Mouse (Mus musculus): Measurements from ENCODE around the gene Casc4.
A peak's percentile ranks its signal among the peaks of the same experiment; 100 is the strongest.

Casc4 gene

GRCm38 (mm10) chr2:121866632-121867050, at the start of gene Casc4:
TSS of gene Casc4 (plus strand) at chr2:121866970.
- peak; percentile 85 to 91 for DNase-seq (ENCODE audit: low spot score in 2 of 2)

- DNase-seq (ENCODE audit: low spot score in 2 of 2), result no peak
These were observed 45.0 kb upstream of the Casc4 start for GRCm38 (mm10) chr2:121821787-121822186.

GRCm38 (mm10) chr2:121824653-121825052, 42.1 kb upstream of the Casc4 start:
- no peak for DNase-seq (ENCODE audit: low spot score in 2 of 2)

- DNase-seq (ENCODE audit: low spot score in 2 of 2), result no peak
These were observed 40.6 kb upstream of the Casc4 start for GRCm38 (mm10) chr2:121826189-121826588.

GRCm38 (mm10) chr2:121828411-121828810, 38.4 kb upstream of the Casc4 start:
- DNase-seq (ENCODE audit: low spot score in 2 of 2), result no peak

GRCm38 (mm10) chr2:121832484-121832894, 34.3 kb upstream of the Casc4 start:
- DNase-seq (ENCODE audit: low spot score in 2 of 2), result peak in 1 of 2 experiments; percentile 15

- DNase-seq (ENCODE audit: low spot score in 2 of 2), result no peak
These were observed 31.8 kb upstream of the Casc4 start for GRCm38 (mm10) chr2:121834926-121835325.

GRCm38 (mm10) chr2:121841453-121841852, 25.3 kb upstream of the Casc4 start:
- no peak for DNase-seq (ENCODE audit: low spot score in 2 of 2)

GRCm38 (mm10) chr2:121842249-121842648, 24.5 kb upstream of the Casc4 start:
- no peak for DNase-seq (ENCODE audit: low spot score in 2 of 2)

GRCm38 (mm10) chr2:121846050-121846449, 20.7 kb upstream of the Casc4 start:
- no peak for DNase-seq (ENCODE audit: low spot score in 2 of 2)

- DNase-seq (ENCODE audit: low spot score in 2 of 2), result no peak
These were observed 14.7 kb upstream of the Casc4 start for GRCm38 (mm10) chr2:121852045-121852444.

GRCm38 (mm10) chr2:121853974-121854373, 12.8 kb upstream of the Casc4 start:
- DNase-seq (ENCODE audit: low spot score in 2 of 2), result no peak

- DNase-seq (ENCODE audit: low spot score in 2 of 2), result no peak
These were observed 7.3 kb upstream of the Casc4 start for GRCm38 (mm10) chr2:121859380-121859980.

- DNase-seq (ENCODE audit: low spot score in 2 of 2), result no peak
These were observed 634 bp upstream of the Casc4 start for GRCm38 (mm10) chr2:121866071-121866601.

GRCm38 (mm10) chr2:121867051-121867928, 520 bp downstream of the Casc4 start:
- peak in 1 of 2 experiments; percentile 68 for DNase-seq (ENCODE audit: low spot score in 2 of 2)

- DNase-seq (ENCODE audit: low spot score in 2 of 2), result no peak
These were observed 12.7 kb downstream of the Casc4 start for GRCm38 (mm10) chr2:121879506-121879905.

- DNase-seq (ENCODE audit: low spot score in 2 of 2), result no peak
These were observed 18.8 kb downstream of the Casc4 start for GRCm38 (mm10) chr2:121885509-121886106.

GRCm38 (mm10) chr2:121886406-121886805, 19.6 kb downstream of the Casc4 start:
- DNase-seq (ENCODE audit: low spot score in 2 of 2), result no peak

GRCm38 (mm10) chr2:121888720-121889497, 22.1 kb downstream of the Casc4 start:
- no peak for DNase-seq (ENCODE audit: low spot score in 2 of 2)

- no peak for DNase-seq (ENCODE audit: low spot score in 2 of 2)
These were observed 28.5 kb downstream of the Casc4 start for GRCm38 (mm10) chr2:121895261-121895660.

GRCm38 (mm10) chr2:121896825-121897224, 30.1 kb downstream of the Casc4 start:
- no peak for DNase-seq (ENCODE audit: low spot score in 2 of 2)

GRCm38 (mm10) chr2:121909975-121910374, 43.2 kb downstream of the Casc4 start:
- no peak for DNase-seq (ENCODE audit: low spot score in 2 of 2)

Measured in spleen, postnatal 4 days (tissue).